Mouse (Mus musculus) midbrain, embryonic 11.5 days (tissue): ENCODE results near the gene Rab11b. TPM values are rescaled to one million over a fixed set of nuclear protein-coding genes. Genes with fewer than 3 reads are reported as not detected.

ENCODE experiments used
- ATAC-seq: fragments of 200-750 bp; cut with Nextera tagmentation; 2 replicates; pipeline ENCODE4 v1.8.0; 2017; ENCODE audit warnings: moderate TSS enrichment, moderate library complexity; ENCODE audit not compliant: low FRiP score
- DNase-seq: peaks from one replicate; pipeline ENCODE4 v3.0.0; 2015; ENCODE audit warnings: low spot score; ENCODE audit errors: missing footprints
- H3K27ac ChIP-seq: fragments of 300-500 bp; sonication (generic); 2 replicates; pipeline ENCODE4 v1.5.1; 2014; ENCODE audit warnings: low read depth, low read length
- H3K27me3 ChIP-seq: fragments of 300-500 bp; sonication (generic); 2 replicates; pipeline ENCODE4 v1.6.1; 2014; ENCODE audit warnings: mild to moderate bottlenecking, low read length, moderate library complexity, mixed read lengths; ENCODE audit not compliant: control insufficient read depth, insufficient read depth
- H3K36me3 ChIP-seq: fragments of 300-500 bp; sonication (generic); 2 replicates; pipeline ENCODE4 v1.6.1; 2014; ENCODE audit warnings: mild to moderate bottlenecking, low read length, moderate library complexity, mixed read lengths; ENCODE audit not compliant: control insufficient read depth, insufficient read depth
- H3K4me1 ChIP-seq: fragments of 300-500 bp; sonication (generic); 2 replicates; pipeline ENCODE4 v1.6.1; 2014; ENCODE audit warnings: low read length; ENCODE audit not compliant: control insufficient read depth, insufficient read depth
- H3K4me2 ChIP-seq: fragments of 300-500 bp; sonication (generic); 2 replicates; pipeline ENCODE4 v1.6.1; 2014; ENCODE audit warnings: mild to moderate bottlenecking, moderate library complexity
- H3K4me3 ChIP-seq: fragments of 300-500 bp; sonication (generic); 2 replicates; pipeline ENCODE4 v1.5.1; 2014; ENCODE audit warnings: low read depth, low read length
- H3K9ac ChIP-seq: fragments of 300-500 bp; sonication (generic); 2 replicates; pipeline ENCODE4 v1.6.1; 2014; ENCODE audit warnings: low read length
- H3K9me3 ChIP-seq: fragments of 300-500 bp; sonication (generic); 2 replicates; pipeline ENCODE4 v1.6.1; 2016; ENCODE audit warnings: low read length; ENCODE audit not compliant: control insufficient read depth
- WGBS: fragments of 180-500 bp; shearing (Covaris S2); extraction: QIAGEN DNeasy Blood & Tissue Kit; methylation state at CpG from one replicate; pipeline ENCODE4 v1.1.7; 2014; 5-methylcytosine and 5-hydroxymethylcytosine counted together
- polyA plus RNA-seq: library from polyadenylated mRNA; unstranded; fragments of >200 nt; fragmentation: Nextera tagmentation; extraction: Ambion mirVana; gene quantifications from 2 replicates; pipeline ENCODE4 v1.2.1, GENCODE M21; 2014

Rab11b gene
- polyA plus RNA-seq, 1 experiment from 2014 or later, result 295 TPM

GRCm38 (mm10) chr17:33713271-33713670 lies 47.1 kb downstream of the Rab11b start:
- ATAC-seq, result no peak

GRCm38 (mm10) chr17:33709834-33710233 lies 50.5 kb downstream of the Rab11b start:
- Histone ChIP-seq H3K4me3 (no peak overlapping the region), H3K9me3 (no peaks in the 10 kb centered on the region), H3K27me3 (no peaks in the 10 kb centered on the region), H3K9ac (no peak overlapping the region), H3K27ac (no peak overlapping the region), H3K4me1 (no peaks in the 10 kb centered on the region), H3K36me3 (peaks cover 4% of the 10 kb centered on the region; the same call in 1 of the 2 replicates), H3K4me2 (no peak overlapping the region)
- ATAC-seq (no peak), DNase-seq (no peak)
- 84% methylated on average over 3 of the region's 3 CpGs for WGBS

More at GRCm38 (mm10) chr17:33713271-33713670, 47.1 kb downstream of the Rab11b start:
- H3K4me1 ChIP-seq, result peaks cover 5% of the 10 kb centered on the region; the same call in 1 of the 2 replicates
- no peaks in the 10 kb centered on the region for H3K9me3 ChIP-seq
- no peak overlapping the region for H3K4me3 ChIP-seq
- no peak overlapping the region for H3K4me2 ChIP-seq
- H3K27me3 ChIP-seq, result no peaks in the 10 kb centered on the region
- WGBS, result 85% methylated on average over 5 of the region's 5 CpGs
- H3K36me3 ChIP-seq, result peaks cover 3% of the 10 kb centered on the region; the same call in 1 of the 2 replicates
- H3K9ac ChIP-seq, result no peak overlapping the region
- no peak overlapping the region for H3K27ac ChIP-seq
- DNase-seq, result no peak

- H3K27me3 ChIP-seq, result no peaks in the 10 kb centered on the region
- no peak overlapping the region for H3K4me3 ChIP-seq
- H3K27ac ChIP-seq, result no peak overlapping the region
- no peak overlapping the region for H3K4me2 ChIP-seq
- ATAC-seq (no peak), DNase-seq (no peak)
- no peak overlapping the region for H3K9ac ChIP-seq
- H3K4me1 ChIP-seq, result no peaks in the 10 kb centered on the region
- no peaks in the 10 kb centered on the region for H3K36me3 ChIP-seq
- WGBS, result 89% methylated on average over 9 of the region's 9 CpGs
- no peaks in the 10 kb centered on the region for H3K9me3 ChIP-seq
Observed at GRCm38 (mm10) chr17:33703091-33703490, 57.2 kb downstream of the Rab11b start.

GRCm38 (mm10) chr17:33702178-33702577 lies 58.2 kb downstream of the Rab11b start:
- Histone ChIP-seq H3K9ac (no peak overlapping the region), H3K4me2 (no peak overlapping the region), H3K27ac (no peak overlapping the region), H3K9me3 (no peaks in the 10 kb centered on the region), H3K4me3 (no peak overlapping the region), H3K36me3 (no peaks in the 10 kb centered on the region), H3K4me1 (no peaks in the 10 kb centered on the region), H3K27me3 (no peaks in the 10 kb centered on the region)
- ATAC-seq (no peak), DNase-seq (no peak)
- WGBS, result 76% methylated on average over 1 of the region's 1 CpGs

GRCm38 (mm10) chr17:33695471-33695870 lies 64.9 kb downstream of the Rab11b start:
- 91% methylated on average over 1 of the region's 1 CpGs for WGBS
- no peak for DNase-seq
- Histone ChIP-seq H3K36me3 (no peaks in the 10 kb centered on the region), H3K4me2 (no peak overlapping the region), H3K4me1 (no peaks in the 10 kb centered on the region), H3K4me3 (no peak overlapping the region), H3K9ac (no peak overlapping the region), H3K27me3 (no peaks in the 10 kb centered on the region), H3K27ac (no peak overlapping the region), H3K9me3 (no peaks in the 10 kb centered on the region)
- ATAC-seq, result no peak

Other genes with a start within 250 kb of the Rab11b start
- gene Adamts10, start 236.3 kb downstream of the Rab11b start, polyA plus RNA-seq, result 22.7 and 25.9 TPM in 2 replicates
- gene Myo1f, start 204.8 kb downstream of the Rab11b start, polyA plus RNA-seq, result 3.0 and 3.3 TPM in 2 replicates
- 62.5 and 68.0 TPM in 2 replicates for gene Zfp414, start 131.4 kb downstream of the Rab11b start, polyA plus RNA-seq
- 0.21 and 0.93 TPM in 2 replicates for gene Pram1, start 122.5 kb downstream of the Rab11b start, polyA plus RNA-seq
- gene Hnrnpm, start 73.7 kb downstream of the Rab11b start, polyA plus RNA-seq, result 581 and 639 TPM in 2 replicates
- 37.3 and 39.0 TPM in 2 replicates for gene March2, start 41.9 kb downstream of the Rab11b start, polyA plus RNA-seq
- 20.6 and 21.4 TPM in 2 replicates for gene Angptl4, start 21.3 kb upstream of the Rab11b start, polyA plus RNA-seq
- gene Kank3, start 50.0 kb upstream of the Rab11b start, polyA plus RNA-seq, result 18.3 and 23.9 TPM in 2 replicates
- 748 and 845 TPM in 2 replicates for gene Rps28, start 64.0 kb upstream of the Rab11b start, polyA plus RNA-seq
- 408 and 456 TPM in 2 replicates for gene Ndufa7, start 64.0 kb upstream of the Rab11b start, polyA plus RNA-seq
- gene Cd320, start 82.6 kb upstream of the Rab11b start, polyA plus RNA-seq, result 67.5 and 70.5 TPM in 2 replicates
- gene Gm7029, start 113.3 kb upstream of the Rab11b start, polyA plus RNA-seq, result not detected in 2 replicates
- gene Kifc1, start 130.1 kb upstream of the Rab11b start, polyA plus RNA-seq, result 8.1 and 11.4 TPM in 2 replicates
- 0.22 TPM in 1 of 2 replicates, not detected in the other for gene Platr17, start 144.6 kb upstream of the Rab11b start, polyA plus RNA-seq
- 59.5 and 60.4 TPM in 2 replicates for gene Daxx, start 148.9 kb upstream of the Rab11b start, polyA plus RNA-seq
- 13.6 and 14.8 TPM in 2 replicates for gene Tapbp, start 155.4 kb upstream of the Rab11b start, polyA plus RNA-seq
- 8.0 and 9.4 TPM in 2 replicates for gene Zbtb22, start 155.4 kb upstream of the Rab11b start, polyA plus RNA-seq
- 29.3 and 33.6 TPM in 2 replicates for gene Rgl2, start 169.0 kb upstream of the Rab11b start, polyA plus RNA-seq
- 206 and 208 TPM in 2 replicates for gene Pfdn6, start 179.8 kb upstream of the Rab11b start, polyA plus RNA-seq
- 27.4 and 28.9 TPM in 2 replicates for gene Wdr46, start 180.1 kb upstream of the Rab11b start, polyA plus RNA-seq
- 3.4 and 4.2 TPM in 2 replicates for gene B3galt4, start 191.0 kb upstream of the Rab11b start, polyA plus RNA-seq
- 36.3 and 36.5 TPM in 2 replicates for gene Vps52, start 195.3 kb upstream of the Rab11b start, polyA plus RNA-seq
- 1,159 and 1,302 TPM in 2 replicates for gene Rps18, start 195.5 kb upstream of the Rab11b start, polyA plus RNA-seq
- 30.0 and 37.2 TPM in 2 replicates for gene H2-K1, start 239.8 kb upstream of the Rab11b start, polyA plus RNA-seq